Mouse (Mus musculus) right cerebral cortex, adult 2 months (tissue): ENCODE data around the gene Elp4.

Experiments used
- DNase-seq, 2 experiments: peaks; one replicate each; pipeline ENCODE4 v3.0.0; 2021 to 2022; ENCODE audit warnings: low spot score in 2 of 2

Elp4 gene

GRCm38 (mm10) chr2:105671116-105671797 lies 233.1 kb downstream of the Elp4 start:
- DNase-seq = no peak

GRCm38 (mm10) chr2:105670731-105671095 lies 233.7 kb downstream of the Elp4 start:
- DNase-seq = no peak

GRCm38 (mm10) chr2:105669881-105670730 lies 234.3 kb downstream of the Elp4 start:
- no peak for DNase-seq

- no peak for DNase-seq
Measured at GRCm38 (mm10) chr2:105669371-105669861, 234.9 kb downstream of the Elp4 start.

GRCm38 (mm10) chr2:105668271-105669270 lies 235.8 kb downstream of the Elp4 start, which contains the start of gene Pax6:
Pax6 (plus strand) TSS chr2:105668900.
- DNase-seq = no peak

- no peak for DNase-seq
Measured at GRCm38 (mm10) chr2:105667626-105667950, 236.8 kb downstream of the Elp4 start.

- no peak for DNase-seq
Measured at GRCm38 (mm10) chr2:105666763-105667625, 237.4 kb downstream of the Elp4 start.

GRCm38 (mm10) chr2:105666331-105666730 lies 238.0 kb downstream of the Elp4 start:
- DNase-seq = no peak

- no peak for DNase-seq
Measured at GRCm38 (mm10) chr2:105665491-105666250, 238.7 kb downstream of the Elp4 start.

- no peak for DNase-seq
Measured at GRCm38 (mm10) chr2:105664996-105665395, 239.4 kb downstream of the Elp4 start.

- DNase-seq = no peak
Measured at GRCm38 (mm10) chr2:105663101-105663511, 241.3 kb downstream of the Elp4 start.

GRCm38 (mm10) chr2:105662606-105663005 lies 241.8 kb downstream of the Elp4 start:
- no peak for DNase-seq

- DNase-seq = no peak
Measured at GRCm38 (mm10) chr2:105662121-105662520, 242.2 kb downstream of the Elp4 start.

GRCm38 (mm10) chr2:105661623-105662066 lies 242.7 kb downstream of the Elp4 start:
- no peak for DNase-seq

GRCm38 (mm10) chr2:105660874-105661622 lies 243.3 kb downstream of the Elp4 start:
- DNase-seq = no peak

- DNase-seq = no peak
Measured at GRCm38 (mm10) chr2:105659926-105660873, 244.2 kb downstream of the Elp4 start.

GRCm38 (mm10) chr2:105659350-105659749 lies 245.0 kb downstream of the Elp4 start:
- no peak for DNase-seq

GRCm38 (mm10) chr2:105656456-105656855 lies 247.9 kb downstream of the Elp4 start:
- DNase-seq = no peak
